Mouse (Mus musculus) midbrain, embryonic 14.5 days (tissue): ENCODE measurements at regions not wholly inside any gene's neighbourhood (a gene's known extent, or its start where the extent isn't known, plus 50 kb on each side); places are given as distances from the start of the nearest gene placed in this dataset.

Experiments
- ATAC-seq: fragments of 200-750 bp; cut with Nextera tagmentation; 2 replicates; pipeline ENCODE4 v1.8.0; 2017; ENCODE audit warnings: moderate number of reproducible peaks, moderate library complexity; ENCODE audit not compliant: low FRiP score, low TSS enrichment
- DNase-seq: peaks from one replicate; pipeline ENCODE4 v3.0.0-alpha.2; 2015
- H3K27ac ChIP-seq: fragments of 300-500 bp; sonication (generic); replicated peaks from 2 replicates; pipeline ENCODE4 v1.5.1; 2014; ENCODE audit warnings: mild to moderate bottlenecking, low read depth, low read length, moderate library complexity
- H3K27me3 ChIP-seq: fragments of 300-500 bp; sonication (generic); 2 replicates; pipeline ENCODE4 v1.6.1; 2014; ENCODE audit warnings: low read length, control low read depth, mixed read lengths; ENCODE audit not compliant: control insufficient read depth, insufficient read depth
- H3K36me3 ChIP-seq: fragments of 300-500 bp; sonication (generic); 2 replicates; pipeline ENCODE4 v1.6.1; 2014; ENCODE audit warnings: low read length, control low read depth; ENCODE audit not compliant: control insufficient read depth, insufficient read depth
- H3K4me1 ChIP-seq: fragments of 300-500 bp; sonication (generic); 2 replicates; pipeline ENCODE4 v1.6.1; 2014; ENCODE audit warnings: mild to moderate bottlenecking, antibody characterized with exemption, low read length, control low read depth; ENCODE audit not compliant: control insufficient read depth, insufficient read depth
- H3K4me2 ChIP-seq: fragments of 300-500 bp; sonication (generic); 2 replicates; pipeline ENCODE4 v1.6.1; 2014; ENCODE audit warnings: mild to moderate bottlenecking, low read length, moderate library complexity
- H3K4me3 ChIP-seq: fragments of 300-500 bp; sonication (generic); replicated peaks from 2 replicates; pipeline ENCODE4 v1.5.1; 2014; ENCODE audit warnings: low read depth, low read length
- H3K9ac ChIP-seq: fragments of 300-500 bp; sonication (generic); replicated peaks from 2 replicates; pipeline ENCODE4 v1.6.1; 2014; ENCODE audit warnings: mild to moderate bottlenecking, low read length, moderate library complexity
- H3K9me3 ChIP-seq: fragments of 300-500 bp; sonication (generic); 2 replicates; pipeline ENCODE4 v1.6.1; 2016; ENCODE audit warnings: low read length, control low read depth, mixed read lengths; ENCODE audit not compliant: control insufficient read depth
- WGBS: fragments of 180-500 bp; shearing (Covaris S2); extraction: QIAGEN DNeasy Blood & Tissue Kit; methylation state at CpG from one replicate; pipeline ENCODE4 v1.1.7; 2014; 5-methylcytosine and 5-hydroxymethylcytosine counted together

DNA sequence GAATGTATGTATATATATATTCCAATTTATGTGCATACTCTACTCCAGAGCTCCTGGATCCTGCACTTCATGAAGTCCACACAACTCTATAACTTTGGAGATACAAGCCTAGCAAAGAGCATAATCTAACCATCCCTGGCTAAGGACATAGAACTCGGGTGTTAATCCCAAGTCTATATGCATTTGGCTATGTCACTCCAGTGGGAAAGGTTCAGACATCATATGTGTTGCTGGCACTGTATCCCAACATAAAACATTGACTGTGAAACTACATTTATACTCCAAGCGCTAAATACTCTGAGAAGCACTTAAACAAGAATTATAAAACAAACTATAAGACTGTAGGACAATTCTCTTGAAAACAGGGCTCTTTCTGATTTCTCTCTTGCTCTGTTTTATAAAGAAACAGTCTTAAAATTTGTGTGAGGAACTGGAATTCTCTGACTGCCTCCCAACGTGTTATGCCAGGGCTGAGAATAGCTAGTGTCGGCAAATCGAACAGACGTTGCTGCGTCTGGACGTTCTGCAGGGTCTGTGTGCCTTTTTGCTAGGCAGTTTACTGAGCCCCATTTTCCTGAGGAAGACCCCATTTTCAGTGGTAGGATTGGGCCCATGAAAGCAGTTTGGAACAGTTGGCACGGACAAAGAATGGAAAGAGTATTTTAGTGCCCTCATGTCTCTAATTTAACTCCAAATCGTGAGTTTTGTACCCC lies 132.1 kb upstream of the Hhip start:
- Histone ChIP-seq H3K9me3 (no peaks in the 10 kb centered on the region), H3K4me1 (no peaks in the 10 kb centered on the region), H3K4me2 (no peak overlapping the region), H3K27me3 (no peaks in the 10 kb centered on the region), H3K27ac (no peak overlapping the region), H3K4me3 (no peak overlapping the region), H3K36me3 (no peaks in the 10 kb centered on the region), H3K9ac (no peak overlapping the region)
- ATAC-seq (no peak), DNase-seq (no peak)
- 87% methylated on average over 10 of the region's 10 CpGs for WGBS

DNA sequence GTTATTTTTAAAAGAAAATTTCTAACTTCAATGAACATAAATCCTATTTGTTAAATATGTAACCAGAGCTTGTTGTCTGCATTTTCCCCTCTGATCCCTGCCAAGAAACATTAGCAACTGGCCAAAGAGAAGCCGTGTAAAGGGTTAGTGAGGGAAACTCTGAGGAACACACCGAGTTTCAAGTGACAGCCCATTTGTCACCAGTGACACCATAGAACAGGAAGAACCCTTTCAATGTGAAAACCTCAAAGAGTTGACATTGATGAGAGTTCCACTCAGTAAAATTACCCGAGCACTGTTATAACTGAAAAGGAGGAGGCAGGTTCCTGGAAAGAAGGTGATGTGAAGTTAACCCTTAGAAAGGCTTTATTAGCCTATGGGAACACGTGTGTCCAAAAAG lies 127.5 kb upstream of the Hhip start:
- Histone ChIP-seq H3K4me2 (no peak overlapping the region), H3K4me3 (no peak overlapping the region), H3K9ac (no peak overlapping the region), H3K27me3 (no peaks in the 10 kb centered on the region), H3K27ac (no peak overlapping the region), H3K4me1 (no peaks in the 10 kb centered on the region), H3K9me3 (peaks cover 2% of the 10 kb centered on the region; the same call in 1 of the 2 replicates), H3K36me3 (no peaks in the 10 kb centered on the region)
- DNase-seq (no peak), ATAC-seq (no peak)
- 70% methylated on average over 4 of the region's 4 CpGs for WGBS

DNA sequence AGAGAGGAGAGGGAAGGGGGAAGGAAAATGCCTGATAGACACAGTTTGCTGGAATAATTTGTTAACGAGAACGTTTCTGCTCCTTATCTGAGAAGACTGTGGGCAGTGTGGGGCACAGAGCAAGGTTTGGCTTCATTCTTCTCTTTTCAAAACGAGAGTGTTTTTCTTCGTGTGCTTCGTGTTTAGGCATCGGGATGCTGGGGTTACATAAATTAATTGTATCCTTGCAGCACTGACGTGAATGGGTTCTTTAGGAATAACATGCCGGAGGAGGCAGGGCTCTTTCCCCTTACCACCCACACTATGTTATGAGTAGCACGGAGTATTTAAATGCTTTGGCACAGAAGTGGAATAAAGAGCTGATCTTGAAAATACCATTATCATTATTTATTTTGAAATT lies 110.9 kb upstream of the Hhip start:
- 76% methylated on average over 9 of the region's 9 CpGs for WGBS
- Histone ChIP-seq H3K36me3 (no peaks in the 10 kb centered on the region), H3K9ac (no peak overlapping the region), H3K27ac (no peak overlapping the region), H3K4me3 (no peak overlapping the region), H3K9me3 (no peaks in the 10 kb centered on the region), H3K4me2 (no peak overlapping the region), H3K27me3 (no peaks in the 10 kb centered on the region), H3K4me1 (no peaks in the 10 kb centered on the region)
- DNase-seq (no peak), ATAC-seq (no peak)

DNA sequence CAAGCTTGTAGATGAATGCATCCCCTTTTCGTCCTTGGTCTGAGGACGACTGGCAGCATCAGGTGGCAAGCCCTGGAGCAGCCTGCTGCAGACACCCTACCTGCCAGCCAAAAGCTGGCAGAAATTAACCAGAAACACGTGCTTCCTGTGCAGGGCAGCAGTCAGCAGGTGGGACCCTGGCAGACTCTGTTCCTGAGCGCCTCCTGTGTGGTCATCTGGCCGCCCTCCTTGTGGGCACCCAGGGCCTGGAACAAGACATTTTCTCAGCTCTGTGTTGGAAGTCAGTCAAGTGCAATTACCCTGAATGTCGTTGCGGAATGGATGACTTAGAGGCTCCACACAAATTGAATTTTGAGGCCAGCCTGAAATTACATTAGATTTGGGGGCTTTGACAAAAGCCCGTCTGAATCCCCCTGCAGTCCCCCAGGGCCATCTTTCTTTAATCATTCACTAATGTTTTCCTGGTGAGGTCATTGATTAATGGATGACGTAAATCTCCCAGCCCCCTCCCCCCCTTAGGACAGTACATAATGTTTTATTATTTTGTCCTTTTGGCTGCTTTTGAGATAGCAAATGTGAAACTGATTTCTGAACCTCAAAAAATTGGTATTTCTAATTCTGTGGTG lies 91.8 kb upstream of the Hhip start:
- no peak overlapping the region for H3K4me2 ChIP-seq
- H3K27me3 ChIP-seq = no peaks in the 10 kb centered on the region
- H3K4me3 ChIP-seq = no peak overlapping the region
- DNase-seq (no peak), ATAC-seq (no peak; the same call in 1 of the 2 replicates)
- H3K27ac ChIP-seq = no peak overlapping the region
- H3K9ac ChIP-seq = no peak overlapping the region
- 69% methylated on average over 9 of the region's 9 CpGs for WGBS
- no peaks in the 10 kb centered on the region for H3K4me1 ChIP-seq
- no peaks in the 10 kb centered on the region for H3K36me3 ChIP-seq
- no peaks in the 10 kb centered on the region for H3K9me3 ChIP-seq

DNA sequence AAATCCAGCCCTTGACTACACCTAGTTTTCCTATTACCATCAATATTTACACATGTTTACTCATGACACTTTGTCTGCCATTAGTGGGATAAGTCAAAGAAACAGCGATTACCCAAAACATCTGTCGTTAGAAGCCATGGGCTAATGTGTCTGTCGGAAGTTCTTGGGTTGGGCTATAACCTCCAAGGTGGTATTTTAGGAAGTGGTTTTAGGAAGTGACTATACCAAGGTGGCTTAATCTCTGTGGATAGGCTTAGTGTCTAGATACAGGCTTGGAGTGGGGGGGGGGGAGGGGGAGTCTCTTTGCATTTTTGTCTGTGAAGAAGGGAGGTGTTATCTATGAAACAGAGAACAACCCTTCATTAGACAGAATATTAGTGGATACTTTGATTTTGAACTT lies 90.1 kb upstream of the Hhip start:
- Histone ChIP-seq H3K4me3 (no peak overlapping the region), H3K27me3 (no peaks in the 10 kb centered on the region), H3K27ac (no peak overlapping the region), H3K9me3 (no peaks in the 10 kb centered on the region), H3K4me1 (no peaks in the 10 kb centered on the region), H3K9ac (no peak overlapping the region), H3K4me2 (no peak overlapping the region), H3K36me3 (no peaks in the 10 kb centered on the region)
- 98% methylated on average over 3 of the region's 3 CpGs for WGBS
- no peak for DNase-seq
- ATAC-seq = no peak

DNA sequence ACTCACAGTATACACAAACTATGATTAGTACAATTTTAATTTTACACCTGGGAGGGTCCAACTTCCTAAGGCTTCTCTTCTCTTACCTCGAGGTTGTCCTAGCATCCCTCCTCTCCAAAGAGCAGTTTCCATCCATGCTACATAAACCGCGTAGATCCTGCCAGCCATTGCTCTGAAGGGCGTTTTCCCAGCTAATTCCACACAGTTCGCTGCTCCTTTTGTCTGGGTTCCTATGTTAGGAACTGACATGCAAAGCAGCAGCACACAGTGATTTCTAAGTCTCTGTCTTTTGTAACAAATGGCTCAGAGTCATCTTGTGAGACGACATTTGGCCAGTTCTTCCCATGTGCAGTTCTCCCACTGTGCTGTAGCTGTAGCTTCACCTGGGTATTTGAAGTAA lies 80.7 kb upstream of the Hhip start:
- Histone ChIP-seq H3K4me3 (no peak overlapping the region), H3K27ac (no peak overlapping the region), H3K9ac (no peak overlapping the region), H3K4me2 (no peak overlapping the region), H3K9me3 (no peaks in the 10 kb centered on the region), H3K27me3 (no peaks in the 10 kb centered on the region), H3K36me3 (no peaks in the 10 kb centered on the region), H3K4me1 (no peaks in the 10 kb centered on the region)
- DNase-seq (no peak), ATAC-seq (no peak)
- 61% methylated on average over 6 of the region's 6 CpGs for WGBS

DNA sequence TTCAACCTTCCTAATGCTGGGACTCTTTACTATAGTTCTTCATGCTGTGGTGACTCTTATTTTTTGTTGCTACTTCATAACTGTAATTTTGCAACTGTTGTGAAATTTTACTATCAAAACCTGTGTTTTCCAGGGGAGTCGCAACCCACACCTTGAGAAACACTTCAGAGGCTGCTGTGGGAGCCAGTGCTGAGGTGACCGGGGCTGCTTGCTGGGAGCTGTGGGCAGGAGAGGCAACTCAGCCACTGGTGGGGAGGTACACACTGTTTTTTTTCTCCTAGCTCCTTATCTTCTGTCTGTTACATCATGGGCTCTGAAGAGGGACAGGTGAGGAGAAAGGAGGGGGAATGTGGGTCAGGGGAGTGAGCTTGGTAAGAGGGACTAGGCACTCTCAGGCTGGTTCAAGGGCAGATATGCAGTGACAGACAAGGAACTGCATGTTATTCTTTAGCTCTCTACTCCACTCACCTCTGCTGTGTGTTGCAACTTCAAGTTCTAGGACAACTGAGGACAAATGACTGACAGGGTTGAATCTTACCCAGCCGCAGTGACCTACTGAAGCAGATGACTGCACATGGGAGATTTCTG lies 62.7 kb upstream of the Hhip start:
- no peak for ATAC-seq
- no peak overlapping the region for H3K4me2 ChIP-seq
- H3K27ac ChIP-seq = no peak overlapping the region
- H3K27me3 ChIP-seq = no peaks in the 10 kb centered on the region
- 89% methylated on average over 3 of the region's 3 CpGs for WGBS
- no peaks in the 10 kb centered on the region for H3K4me1 ChIP-seq
- H3K36me3 ChIP-seq = no peaks in the 10 kb centered on the region
- no peak overlapping the region for H3K9ac ChIP-seq
- no peak for DNase-seq
- no peak overlapping the region for H3K4me3 ChIP-seq
- no peaks in the 10 kb centered on the region for H3K9me3 ChIP-seq

DNA sequence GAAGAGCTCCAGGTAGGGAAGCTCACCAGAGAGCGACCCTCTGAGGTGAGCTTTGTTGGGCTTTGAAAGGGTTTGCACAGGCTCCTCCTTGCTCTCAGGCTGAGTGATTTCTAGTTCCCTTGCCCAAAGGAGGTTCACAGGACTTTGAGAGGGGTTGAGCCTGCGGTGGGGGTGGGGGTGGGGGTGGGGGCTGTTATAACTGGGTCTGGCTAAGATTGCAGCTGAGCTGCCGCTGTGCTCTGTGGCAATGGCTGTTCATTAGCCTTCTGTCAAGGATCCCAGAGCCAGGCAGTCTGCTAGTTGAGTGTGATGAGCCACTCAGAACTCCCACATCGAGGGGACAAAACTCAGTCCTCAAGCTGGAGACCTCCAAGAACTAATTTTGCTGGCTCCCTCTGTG lies 59.5 kb upstream of the Hhip start:
- no peaks in the 10 kb centered on the region for H3K4me1 ChIP-seq
- no peak overlapping the region for H3K4me2 ChIP-seq
- no peaks in the 10 kb centered on the region for H3K9me3 ChIP-seq
- 51% methylated on average over 4 of the region's 4 CpGs for WGBS
- no peak overlapping the region for H3K4me3 ChIP-seq
- ATAC-seq = no peak
- H3K36me3 ChIP-seq = no peaks in the 10 kb centered on the region
- H3K27me3 ChIP-seq = no peaks in the 10 kb centered on the region
- no peak for DNase-seq
- H3K27ac ChIP-seq = no peak overlapping the region
- no peak overlapping the region for H3K9ac ChIP-seq
